In genomic region chr6:56850315-56850714, GRCm38 (mm10) we compare ENCODE assay signal across 11 mouse cellular contexts. TPM values are rescaled to one million over a fixed set of nuclear protein-coding genes. Genes with fewer than 3 reads are reported as not detected.
DNase-seq lines count a peak whose midpoint lies in the region; ATAC-seq and TF ChIP-seq lines count a peak whose summit lies in the region.
"Had no signal": no experiment of that assay in that cellular context is flagged by ENCODE, and none has a peak within 500 bp of the region (broad histone marks: within the 10 kb centered on the region; RNA-seq: fewer than 3 reads in every experiment).

No protein-coding gene starts in this region.

- TF ChIP-seq POLR2A in small intestine, adult 2 months (IDR thresholded peaks at IDR 0.05; ENCODE audit: low read depth, low read length) = no peak

- H3K27me3 ChIP-seq in small intestine, adult 2 months (ENCODE audit: control insufficient read depth, insufficient read depth, low read length) = no peaks in the 10 kb centered on the region

- H3K27ac ChIP-seq in small intestine, adult 2 months (ENCODE audit: insufficient read depth, low read depth, low read length) = no peak overlapping the region

- H3K4me3 ChIP-seq in small intestine, adult 2 months (ENCODE audit: low read depth, low read length) = no peak overlapping the region

- ATAC-seq in CD4-positive, CD25-positive, alpha-beta regulatory T cell, adult 4 months = no peak

- peak; percentile 39; the same call in 1 of the 2 replicates for TF ChIP-seq CTCF in small intestine, adult 2 months (IDR thresholded peaks at IDR 0.05; ENCODE audit: extremely low read depth, insufficient read length, insufficient replicate concordance, low read depth, low read length)

- WGBS in small intestine, adult 2 months = 54% methylated on average over 7 of the region's 7 CpGs

- H3K36me3 ChIP-seq in small intestine, adult 2 months (ENCODE audit: control insufficient read depth, insufficient read depth, low read length) = no peaks in the 10 kb centered on the region

- no peaks in the 10 kb centered on the region for H3K4me1 ChIP-seq in small intestine, adult 2 months (ENCODE audit: control insufficient read depth, insufficient read depth, insufficient read length, low read length)

- peak; percentile 8 for DNase-seq in CD4-positive, CD25-positive, alpha-beta regulatory T cell, adult 2 months (ENCODE audit: low read depth, low spot score)
- DNase-seq in kidney, postnatal 36 days = peak; percentile 18 to 25
- no peak for DNase-seq in kidney, adult 11 months
- peak; percentile 10 for DNase-seq in right cerebral cortex, postnatal 25 days
- no peak for DNase-seq in right cerebral cortex, postnatal 4 days
- DNase-seq in gastrocnemius, postnatal 10 days = no peak
- DNase-seq: cerebellum, adult 11 months; gastrocnemius, postnatal 36 days; spleen, adult 18-20 months had no signal

RNA-seq across cellular contexts. Expression of gene Fkbp9, which starts 18.5 kb away (rescaled TPM):
- polyA plus RNA-seq in CD4-positive, CD25-positive, alpha-beta regulatory T cell, adult 4 months (2017; shearing (Covaris generic)) = not detected
- polyA plus RNA-seq in small intestine, adult 2 months (2012; rRNA removed) = 6.2 and 9.4 TPM in 2 replicates
- total RNA-seq in gastrocnemius, postnatal 10 days (2021) = 100 to 1,000 TPM; 120 to 138 TPM

RNA-seq across cellular contexts. Expression of gene Kbtbd2, which starts 52.7 kb away (rescaled TPM):
- 10 to 100 TPM; 22.9 to 27.2 TPM for polyA plus RNA-seq in CD4-positive, CD25-positive, alpha-beta regulatory T cell, adult 4 months (2017; shearing (Covaris generic))
- polyA plus RNA-seq in small intestine, adult 2 months (2012; rRNA removed) = 2.1 and 3.7 TPM in 2 replicates
- 10 to 100 TPM; 21.9 to 25.8 TPM for total RNA-seq in gastrocnemius, postnatal 10 days (2021)

Comparison
In these comparisons a context has a peak if more than half of its experiments do, and no peak if none do; other contexts are left out.
1. DNase-seq: peak in CD4-positive, CD25-positive, alpha-beta regulatory T cell, adult 2 months (single experiment), kidney, postnatal 36 days (2 of 2) and right cerebral cortex, postnatal 25 days (single experiment); none in kidney, adult 11 months (single experiment), right cerebral cortex, postnatal 4 days (single experiment) and gastrocnemius, postnatal 10 days (single experiment).